Mouse (Mus musculus): Measurements from ENCODE around the gene Pts. TPM values are rescaled to one million over a fixed set of nuclear protein-coding genes. Genes with fewer than 3 reads are reported as not detected.

Pts gene
- polyA plus RNA-seq, 1 experiment from 2014 or later = 124 TPM

DNA sequence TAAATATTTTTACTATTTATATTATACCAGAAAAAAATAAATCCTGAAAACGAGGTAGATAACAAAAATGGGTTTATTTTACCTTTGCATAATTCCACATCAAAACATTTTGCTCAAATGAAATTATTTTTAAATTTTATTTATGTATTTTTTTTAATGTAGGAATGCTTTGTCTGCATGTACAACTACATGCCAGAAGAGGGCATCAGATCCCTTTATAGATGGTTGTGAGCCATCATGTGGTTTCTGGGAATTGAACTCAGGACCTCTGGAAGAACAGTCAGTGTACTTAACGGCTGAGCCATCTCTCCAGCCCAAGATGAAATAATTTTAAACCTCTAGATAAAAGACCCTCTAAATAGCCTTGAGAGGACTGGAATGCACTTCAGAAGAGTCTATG, 7.0 kb downstream of the Pts start:
- Histone ChIP-seq H3K9me3 (replicated peaks; ENCODE audit: control insufficient read depth, low read length, poor library complexity, severe bottlenecking) (no peaks in the 10 kb centered on the region), H3K36me3 (ENCODE audit: control insufficient read depth, insufficient read depth, low read length) (no peaks in the 10 kb centered on the region), H3K4me1 (ENCODE audit: control insufficient read depth, insufficient read depth, low read length) (no peaks in the 10 kb centered on the region), H3K27me3 (ENCODE audit: control insufficient read depth, insufficient read depth, low read depth, low read length) (no peaks in the 10 kb centered on the region), H3K9ac (ENCODE audit: low read depth, low read length) (no peak overlapping the region), H3K27ac (ENCODE audit: low read length) (no peak overlapping the region), H3K4me2 (ENCODE audit: low read length) (no peak overlapping the region), H3K4me3 (ENCODE audit: low read depth, low read length) (no peak overlapping the region)
- 65% methylated on average over 2 of the region's 2 CpGs for WGBS
- no peak for ATAC-seq

DNA sequence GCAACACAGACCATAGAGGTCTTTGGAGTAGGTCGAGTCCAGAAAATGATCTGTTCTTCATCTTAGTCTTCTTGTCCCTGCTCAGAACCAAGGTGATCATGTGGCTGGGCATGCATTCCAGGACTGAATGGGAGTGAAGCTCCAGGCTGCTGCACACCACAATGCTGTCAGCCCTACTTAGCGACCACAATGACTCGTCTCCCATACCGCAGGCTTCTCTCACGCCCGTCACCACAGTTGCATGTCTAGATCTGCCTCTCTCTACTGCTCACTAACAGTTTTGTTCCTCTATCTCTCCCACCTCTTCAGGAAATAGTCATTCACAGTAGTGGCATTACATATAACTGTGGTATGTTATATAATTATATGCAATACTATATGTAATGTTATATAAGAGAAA, 7.8 kb downstream of the Pts start:
- no peaks in the 10 kb centered on the region for H3K36me3 ChIP-seq (ENCODE audit: control insufficient read depth, insufficient read depth, low read length)
- 86% methylated on average over 6 of the region's 6 CpGs for WGBS
- H3K4me1 ChIP-seq (ENCODE audit: control insufficient read depth, insufficient read depth, low read length) = no peaks in the 10 kb centered on the region
- no peak overlapping the region for H3K4me2 ChIP-seq (ENCODE audit: low read length)
- H3K9ac ChIP-seq (ENCODE audit: low read depth, low read length) = no peak overlapping the region
- no peak overlapping the region for H3K4me3 ChIP-seq (ENCODE audit: low read depth, low read length)
- no peaks in the 10 kb centered on the region for H3K9me3 ChIP-seq (replicated peaks; ENCODE audit: control insufficient read depth, low read length, poor library complexity, severe bottlenecking)
- H3K27ac ChIP-seq (ENCODE audit: low read length) = no peak overlapping the region
- ATAC-seq = no peak
- H3K27me3 ChIP-seq (ENCODE audit: control insufficient read depth, insufficient read depth, low read depth, low read length) = no peaks in the 10 kb centered on the region

DNA sequence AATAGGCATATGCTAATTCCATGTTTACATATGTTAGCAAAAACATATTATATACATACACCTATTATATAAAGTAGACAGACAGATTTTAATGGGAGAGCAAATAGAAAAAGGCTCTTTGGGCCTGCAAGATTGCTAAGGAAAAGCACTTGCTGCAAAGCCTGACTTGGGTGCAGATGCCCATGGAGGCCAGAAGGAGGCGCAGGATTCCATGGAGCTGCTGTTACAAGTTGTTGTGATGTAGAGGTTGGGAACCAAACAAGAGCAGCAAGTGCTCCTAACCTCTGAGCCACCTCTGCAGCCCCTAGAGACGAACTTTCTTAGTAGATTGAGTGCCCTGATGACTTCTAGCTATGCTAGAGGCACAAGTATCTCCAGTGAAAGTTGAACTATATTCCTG, 9.7 kb downstream of the Pts start:
- ATAC-seq = no peak
- Histone ChIP-seq H3K27ac (ENCODE audit: low read length) (no peak overlapping the region), H3K4me2 (ENCODE audit: low read length) (no peak overlapping the region), H3K27me3 (ENCODE audit: control insufficient read depth, insufficient read depth, low read depth, low read length) (no peaks in the 10 kb centered on the region), H3K9me3 (replicated peaks; ENCODE audit: control insufficient read depth, low read length, poor library complexity, severe bottlenecking) (no peaks in the 10 kb centered on the region), H3K36me3 (ENCODE audit: control insufficient read depth, insufficient read depth, low read length) (no peaks in the 10 kb centered on the region), H3K4me3 (ENCODE audit: low read depth, low read length) (no peak overlapping the region), H3K4me1 (ENCODE audit: control insufficient read depth, insufficient read depth, low read length) (no peaks in the 10 kb centered on the region), H3K9ac (ENCODE audit: low read depth, low read length) (no peak overlapping the region)
- WGBS = 10% methylated on average over 2 of the region's 2 CpGs

DNA sequence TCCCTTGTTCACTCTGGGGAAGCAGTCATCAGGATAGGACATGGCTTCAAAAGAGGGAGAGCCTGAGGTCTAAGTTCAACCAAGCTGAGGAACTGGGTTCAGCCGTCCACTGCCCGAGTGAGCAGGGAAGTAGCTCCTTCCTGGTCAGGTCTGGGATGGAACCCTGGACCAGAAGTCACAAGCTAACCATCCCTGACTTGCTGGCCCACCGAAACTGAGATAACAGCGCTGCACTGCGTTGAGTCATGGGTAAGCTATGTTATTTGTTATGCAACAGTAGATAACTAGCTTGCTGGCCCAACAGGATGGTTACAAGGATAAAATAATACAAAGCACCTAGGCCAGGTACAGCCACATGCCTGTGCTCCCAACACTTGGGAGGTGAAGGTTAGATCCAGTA, 13.1 kb downstream of the Pts start:
- Histone ChIP-seq H3K9ac (ENCODE audit: low read depth, low read length) (no peak overlapping the region), H3K36me3 (ENCODE audit: control insufficient read depth, insufficient read depth, low read length) (no peaks in the 10 kb centered on the region), H3K9me3 (replicated peaks; ENCODE audit: control insufficient read depth, low read length, poor library complexity, severe bottlenecking) (no peaks in the 10 kb centered on the region), H3K4me1 (ENCODE audit: control insufficient read depth, insufficient read depth, low read length) (no peaks in the 10 kb centered on the region), H3K4me2 (ENCODE audit: low read length) (no peak overlapping the region), H3K27ac (ENCODE audit: low read length) (no peak overlapping the region), H3K4me3 (ENCODE audit: low read depth, low read length) (no peak overlapping the region), H3K27me3 (ENCODE audit: control insufficient read depth, insufficient read depth, low read depth, low read length) (no peaks in the 10 kb centered on the region)
- 84% methylated on average over 5 of the region's 5 CpGs for WGBS
- no peak for ATAC-seq

DNA sequence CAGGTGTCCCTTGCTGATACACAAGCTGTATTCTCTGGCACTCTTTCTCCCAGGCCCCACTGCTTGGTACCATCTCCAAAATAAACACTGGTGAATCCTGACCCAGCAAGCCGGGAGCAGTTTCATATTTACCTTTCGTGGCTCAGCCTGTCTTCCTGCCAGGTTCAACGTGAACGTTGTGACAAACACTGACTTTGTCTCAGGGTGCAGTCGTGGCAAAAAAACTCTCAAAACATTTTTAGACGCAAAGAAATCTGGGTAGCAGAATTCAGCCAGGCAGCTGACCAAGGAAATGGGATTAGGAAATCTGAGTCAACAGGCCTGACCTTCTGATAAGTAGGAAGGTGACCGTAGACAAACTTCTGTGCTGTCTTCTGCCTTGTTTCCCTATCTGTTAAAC, 21.0 kb downstream of the Pts start:
- H3K4me1 ChIP-seq (ENCODE audit: control insufficient read depth, insufficient read depth, low read length) = no peaks in the 10 kb centered on the region
- no peak overlapping the region for H3K4me2 ChIP-seq (ENCODE audit: low read length)
- no peak overlapping the region for H3K9ac ChIP-seq (ENCODE audit: low read depth, low read length)
- H3K27me3 ChIP-seq (ENCODE audit: control insufficient read depth, insufficient read depth, low read depth, low read length) = no peaks in the 10 kb centered on the region
- no peaks in the 10 kb centered on the region for H3K9me3 ChIP-seq (replicated peaks; ENCODE audit: control insufficient read depth, low read length, poor library complexity, severe bottlenecking)
- H3K27ac ChIP-seq (ENCODE audit: low read length) = no peak overlapping the region
- no peak for ATAC-seq
- H3K4me3 ChIP-seq (ENCODE audit: low read depth, low read length) = no peak overlapping the region
- no peaks in the 10 kb centered on the region for H3K36me3 ChIP-seq (ENCODE audit: control insufficient read depth, insufficient read depth, low read length)
- 75% methylated on average over 7 of the region's 7 CpGs for WGBS

DNA sequence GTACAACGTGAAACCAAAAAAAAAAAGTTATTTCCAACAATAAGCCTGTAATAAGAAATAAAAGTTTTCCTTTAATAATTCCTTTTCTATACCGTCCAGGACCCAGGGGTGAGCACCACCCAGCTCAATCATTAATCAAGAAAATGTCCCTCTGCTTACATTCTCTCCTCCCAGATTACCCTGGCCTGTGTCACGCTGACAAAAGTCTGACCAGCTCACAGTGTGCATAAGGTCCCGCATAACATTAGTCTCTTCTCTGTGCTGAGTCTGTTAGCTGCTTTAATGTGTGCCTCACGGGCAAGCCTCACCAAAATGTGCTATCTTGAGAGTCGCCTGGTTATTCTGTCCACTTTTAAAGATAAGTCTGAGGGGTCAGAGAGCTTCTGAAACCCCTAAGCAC, 23.1 kb downstream of the Pts start:
- no peaks in the 10 kb centered on the region for H3K9me3 ChIP-seq (replicated peaks; ENCODE audit: control insufficient read depth, low read length, poor library complexity, severe bottlenecking)
- H3K4me1 ChIP-seq (ENCODE audit: control insufficient read depth, insufficient read depth, low read length) = no peaks in the 10 kb centered on the region
- H3K4me2 ChIP-seq (ENCODE audit: low read length) = no peak overlapping the region
- no peak for ATAC-seq
- H3K36me3 ChIP-seq (ENCODE audit: control insufficient read depth, insufficient read depth, low read length) = no peaks in the 10 kb centered on the region
- H3K9ac ChIP-seq (ENCODE audit: low read depth, low read length) = no peak overlapping the region
- H3K27me3 ChIP-seq (ENCODE audit: control insufficient read depth, insufficient read depth, low read depth, low read length) = no peaks in the 10 kb centered on the region
- no peak overlapping the region for H3K4me3 ChIP-seq (ENCODE audit: low read depth, low read length)
- no peak overlapping the region for H3K27ac ChIP-seq (ENCODE audit: low read length)
- 61% methylated on average over 6 of the region's 6 CpGs for WGBS

DNA sequence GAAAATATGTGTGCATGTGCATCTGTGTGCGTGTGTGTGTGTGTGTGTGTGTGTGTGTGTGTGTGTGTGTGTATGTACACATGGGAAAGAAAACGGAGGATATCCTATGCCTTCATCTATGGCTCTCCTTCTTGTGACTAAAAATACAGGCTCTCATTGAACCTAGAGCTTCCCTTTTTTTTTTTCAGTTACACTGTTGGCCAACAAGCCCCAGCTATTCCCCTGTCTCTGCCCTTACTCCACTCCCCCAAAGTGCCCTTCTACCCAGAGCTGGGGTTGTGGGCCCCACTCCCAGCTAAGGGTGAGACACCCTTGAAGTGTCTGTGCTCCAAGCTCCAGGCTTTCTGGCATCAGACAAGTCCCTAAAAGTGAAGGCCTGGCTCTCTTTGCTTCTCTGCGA, 25.6 kb downstream of the Pts start:
- Histone ChIP-seq H3K27ac (ENCODE audit: low read length) (no peak overlapping the region), H3K9ac (ENCODE audit: low read depth, low read length) (no peak overlapping the region), H3K9me3 (replicated peaks; ENCODE audit: control insufficient read depth, low read length, poor library complexity, severe bottlenecking) (no peaks in the 10 kb centered on the region), H3K4me3 (ENCODE audit: low read depth, low read length) (no peak overlapping the region), H3K4me2 (ENCODE audit: low read length) (no peak overlapping the region), H3K27me3 (ENCODE audit: control insufficient read depth, insufficient read depth, low read depth, low read length) (no peaks in the 10 kb centered on the region), H3K4me1 (ENCODE audit: control insufficient read depth, insufficient read depth, low read length) (no peaks in the 10 kb centered on the region), H3K36me3 (ENCODE audit: control insufficient read depth, insufficient read depth, low read length) (no peaks in the 10 kb centered on the region)
- no peak for ATAC-seq
- whole genome bisulfite sequencing = 69% methylated on average over 3 of the region's 3 CpGs

DNA sequence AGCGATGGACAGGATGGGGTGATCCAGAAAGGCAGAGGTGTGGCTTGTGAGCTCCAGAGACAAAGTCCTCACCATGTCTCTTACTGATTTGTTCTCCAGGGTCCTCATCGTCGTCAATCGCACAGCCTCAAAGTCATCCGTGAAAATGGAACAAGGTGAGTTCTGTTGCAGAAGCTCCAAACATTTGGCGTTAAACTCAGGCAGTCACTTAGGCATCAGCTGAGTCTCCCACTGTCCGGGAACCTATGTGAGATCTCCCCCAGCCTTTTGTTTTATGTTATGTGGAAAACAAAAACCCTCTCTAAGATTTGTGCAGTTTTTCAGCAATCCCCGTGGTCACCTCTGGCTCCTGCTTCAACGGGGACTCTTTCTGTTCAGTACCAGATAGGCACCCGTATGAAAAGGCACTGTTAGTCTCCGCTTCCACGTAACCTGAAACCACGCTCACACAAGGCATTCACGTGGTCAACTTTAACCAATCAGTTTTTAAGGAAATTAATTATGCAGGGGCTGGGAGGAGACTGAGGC, 27.5 kb downstream of the Pts start:
- Histone ChIP-seq H3K27me3 (ENCODE audit: control insufficient read depth, insufficient read depth, low read depth, low read length) (no peaks in the 10 kb centered on the region), H3K9me3 (replicated peaks; ENCODE audit: control insufficient read depth, low read length, poor library complexity, severe bottlenecking) (no peaks in the 10 kb centered on the region), H3K36me3 (ENCODE audit: control insufficient read depth, insufficient read depth, low read length) (no peaks in the 10 kb centered on the region), H3K9ac (ENCODE audit: low read depth, low read length) (peak overlapping the region; percentile 30; the same call in 1 of the 2 replicates), H3K4me1 (ENCODE audit: control insufficient read depth, insufficient read depth, low read length) (peaks cover 8% of the 10 kb centered on the region), H3K4me2 (ENCODE audit: low read length) (peak overlapping the region; percentile 45), H3K4me3 (ENCODE audit: low read depth, low read length) (peak overlapping the region; percentile 31), H3K27ac (ENCODE audit: low read length) (peak overlapping the region; percentile 57)
- peak; percentile 79 for ATAC-seq
- 28% methylated on average over 14 of the region's 14 CpGs for WGBS

DNA sequence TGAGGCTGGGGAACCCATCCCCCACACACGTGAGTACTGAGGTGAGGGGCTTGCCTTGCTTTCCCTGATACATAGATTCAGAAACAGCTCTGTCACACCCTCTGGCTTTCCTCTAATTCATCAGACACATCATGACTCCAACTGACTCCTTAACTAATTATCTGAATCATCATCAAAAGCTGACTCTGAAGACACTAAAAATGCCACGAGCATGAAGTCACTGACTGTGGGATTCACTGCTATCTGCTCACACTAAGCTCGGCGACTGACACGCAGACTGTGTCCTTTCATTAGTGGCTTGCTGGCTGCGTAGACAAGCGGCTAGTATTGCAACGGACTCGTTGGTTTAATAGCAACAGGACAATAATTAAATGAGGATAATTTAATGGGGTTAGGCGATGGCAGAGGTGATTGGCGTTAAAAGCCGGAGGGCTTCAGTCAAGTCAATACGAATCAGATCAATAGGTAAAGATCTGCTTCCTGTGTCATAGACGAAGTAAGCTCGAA, 28.0 kb downstream of the Pts start:
- peak overlapping the region; percentile 57 for H3K27ac ChIP-seq (ENCODE audit: low read length)
- 66% methylated on average over 15 of the region's 15 CpGs for WGBS
- no peaks in the 10 kb centered on the region for H3K27me3 ChIP-seq (ENCODE audit: control insufficient read depth, insufficient read depth, low read depth, low read length)
- H3K4me1 ChIP-seq (ENCODE audit: control insufficient read depth, insufficient read depth, low read length) = peaks cover 12% of the 10 kb centered on the region
- 0 out of 2 replicates have a peak, but pooled peaks have one; percentile 21 for ATAC-seq
- no peaks in the 10 kb centered on the region for H3K9me3 ChIP-seq (replicated peaks; ENCODE audit: control insufficient read depth, low read length, poor library complexity, severe bottlenecking)
- H3K4me3 ChIP-seq (ENCODE audit: low read depth, low read length) = peak overlapping the region; percentile 31
- peak overlapping the region; percentile 45 for H3K4me2 ChIP-seq (ENCODE audit: low read length)
- H3K36me3 ChIP-seq (ENCODE audit: control insufficient read depth, insufficient read depth, low read length) = no peaks in the 10 kb centered on the region
- 0 out of 2 replicates have a peak overlapping the region, but pooled peaks have one; percentile 30 for H3K9ac ChIP-seq (ENCODE audit: low read depth, low read length)
